Mouse (Mus musculus): ENCODE results near the gene Dcbld1.

Dcbld1 gene

DNA sequence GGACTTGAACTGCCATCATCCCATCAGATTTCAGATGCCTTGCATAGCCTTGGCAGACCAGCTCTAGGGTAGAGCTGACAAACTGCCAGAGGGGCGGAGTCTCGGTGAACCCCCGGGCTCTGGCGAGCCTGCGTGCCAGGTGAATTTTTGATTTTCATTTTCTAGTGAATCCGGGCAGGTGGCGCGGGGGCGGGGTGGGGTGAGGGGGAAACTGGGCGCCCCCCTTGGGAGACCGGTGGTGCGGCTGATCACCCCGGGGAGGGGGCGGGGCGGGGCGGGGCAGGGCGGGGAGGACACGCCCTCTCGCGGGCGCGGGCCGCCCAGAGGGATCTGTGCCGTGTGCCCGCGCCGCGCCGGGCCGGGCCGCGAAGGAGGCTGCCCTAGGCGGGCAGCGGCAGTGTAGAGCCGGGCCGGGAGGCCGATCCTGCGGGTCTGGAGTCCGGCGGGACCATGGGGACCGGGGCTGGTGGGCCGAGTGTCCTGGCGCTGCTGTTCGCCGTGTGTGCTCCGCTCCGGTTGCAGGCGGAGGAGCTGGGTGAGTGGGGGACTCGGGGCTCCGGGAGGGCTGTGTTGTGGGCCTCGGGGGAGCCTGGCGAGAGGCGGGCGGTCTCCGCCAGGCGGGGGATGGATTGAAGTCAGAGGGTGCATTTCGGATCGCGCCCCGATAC is at the start of gene Dcbld1:
Gene Dcbld1 (plus strand): TSS at position 319 of the 668 bp plus-strand sequence.
- peak; percentile 89 to 90 for DNase-seq

DNA sequence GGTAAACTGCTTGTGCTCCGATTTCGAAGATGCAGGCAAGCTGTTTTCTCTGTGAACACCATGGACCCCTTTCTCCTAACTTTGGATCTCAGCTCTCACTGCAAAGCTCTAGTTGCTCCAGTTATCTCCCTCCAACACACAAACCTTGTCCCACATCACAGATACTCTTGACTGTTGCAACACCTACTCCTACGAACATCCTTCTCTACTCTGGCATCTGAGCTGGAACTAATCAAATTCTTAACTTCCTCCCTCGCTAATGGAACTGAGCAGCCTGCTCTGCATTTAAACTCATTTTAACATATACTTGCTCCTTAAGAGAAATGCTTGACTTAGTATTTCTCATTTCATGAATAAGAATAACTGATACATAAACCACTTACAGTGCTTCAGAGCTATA is 47.5 kb upstream of the Dcbld1 start:
- no peak for DNase-seq

DNA sequence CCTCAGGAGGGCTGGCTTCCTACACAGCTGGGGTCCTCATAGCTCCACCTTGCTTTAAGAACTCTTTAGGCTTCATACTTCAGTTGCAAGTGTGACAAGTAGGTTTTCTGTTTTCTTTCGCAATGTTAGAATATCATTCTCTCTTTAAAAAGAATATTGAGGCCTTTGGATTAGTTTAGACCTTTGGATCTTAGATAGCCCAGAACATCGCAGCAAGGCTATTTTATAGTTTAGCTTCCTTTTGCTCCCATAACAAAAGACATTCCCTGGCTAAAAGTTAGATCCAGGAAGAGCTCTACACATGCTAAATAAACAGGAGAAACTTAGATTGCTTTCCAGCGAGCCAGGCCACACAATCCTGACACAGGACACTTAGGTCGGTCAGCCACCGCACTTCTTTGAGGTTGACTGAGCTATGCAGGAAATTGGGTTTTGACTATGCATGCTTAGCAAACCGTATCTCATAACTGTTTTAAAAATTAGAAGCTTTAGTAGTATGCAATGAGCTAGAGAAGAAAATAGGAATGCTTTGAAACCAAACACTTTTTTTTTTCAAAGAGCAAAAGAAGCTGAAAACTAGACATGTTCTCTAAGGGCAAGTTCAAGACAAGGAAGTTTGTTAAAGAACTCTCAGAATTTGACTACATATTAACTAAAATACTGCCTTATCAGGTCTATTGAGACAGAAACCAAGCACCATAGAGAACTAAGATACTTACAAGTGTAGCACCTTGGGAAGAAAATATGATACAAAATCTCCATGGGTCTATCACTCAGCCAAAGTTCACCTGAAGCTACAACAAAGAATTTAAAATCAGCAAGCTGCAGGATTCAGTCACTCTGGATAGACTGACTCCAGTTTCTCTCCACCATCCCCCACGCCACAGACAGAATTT is 38.2 kb upstream of the Dcbld1 start, which contains the start of gene Ros1:
Gene Ros1 (minus strand): TSS at position 288 of the 896 bp plus-strand sequence.
- no peak for DNase-seq

DNA sequence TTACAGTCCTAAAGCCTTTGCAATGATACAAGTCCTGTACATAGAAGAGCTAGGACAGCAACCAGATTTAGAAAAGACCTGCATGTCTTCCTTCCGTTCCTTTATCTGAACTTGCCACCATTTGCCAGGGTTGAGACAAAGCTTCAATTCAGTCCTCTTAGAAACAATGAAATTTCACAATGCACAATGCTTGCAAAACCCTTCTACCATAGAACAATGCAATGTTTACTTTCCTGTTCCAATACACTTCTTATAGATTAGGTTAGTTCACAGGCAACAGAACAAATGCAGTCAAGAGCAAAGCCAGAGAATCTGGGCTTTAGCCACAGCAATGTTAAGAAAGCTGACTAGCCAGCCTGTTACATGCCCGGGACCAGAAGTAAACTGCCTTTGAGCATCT is 29.4 kb upstream of the Dcbld1 start:
- DNase-seq = no peak

DNA sequence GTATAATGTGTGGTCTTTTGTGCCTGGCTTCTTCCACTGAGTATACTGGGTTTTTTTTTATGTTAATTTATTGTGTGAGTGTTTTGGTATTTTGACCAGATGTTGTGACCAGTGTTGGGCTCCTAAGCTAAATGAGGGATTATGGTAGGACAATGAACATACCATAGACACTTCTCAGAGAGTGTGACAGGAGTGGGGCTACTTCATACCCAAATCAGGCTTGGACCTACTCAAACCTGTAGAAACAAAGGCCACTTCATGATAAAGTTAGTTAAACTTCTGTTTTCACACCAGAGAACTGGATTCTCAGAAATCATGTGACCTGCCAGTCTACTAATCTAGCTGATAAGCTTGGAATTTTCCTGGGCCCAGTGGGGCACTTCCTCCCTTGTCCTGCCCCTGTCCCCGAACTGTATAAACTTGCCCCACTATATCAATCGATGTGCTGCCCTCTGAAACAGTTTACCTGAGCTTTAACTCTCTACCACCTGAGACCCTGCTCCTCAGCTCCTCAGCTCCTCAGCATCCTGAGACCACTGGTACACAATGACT is 18.1 kb upstream of the Dcbld1 start:
- DNase-seq = no peak

DNA sequence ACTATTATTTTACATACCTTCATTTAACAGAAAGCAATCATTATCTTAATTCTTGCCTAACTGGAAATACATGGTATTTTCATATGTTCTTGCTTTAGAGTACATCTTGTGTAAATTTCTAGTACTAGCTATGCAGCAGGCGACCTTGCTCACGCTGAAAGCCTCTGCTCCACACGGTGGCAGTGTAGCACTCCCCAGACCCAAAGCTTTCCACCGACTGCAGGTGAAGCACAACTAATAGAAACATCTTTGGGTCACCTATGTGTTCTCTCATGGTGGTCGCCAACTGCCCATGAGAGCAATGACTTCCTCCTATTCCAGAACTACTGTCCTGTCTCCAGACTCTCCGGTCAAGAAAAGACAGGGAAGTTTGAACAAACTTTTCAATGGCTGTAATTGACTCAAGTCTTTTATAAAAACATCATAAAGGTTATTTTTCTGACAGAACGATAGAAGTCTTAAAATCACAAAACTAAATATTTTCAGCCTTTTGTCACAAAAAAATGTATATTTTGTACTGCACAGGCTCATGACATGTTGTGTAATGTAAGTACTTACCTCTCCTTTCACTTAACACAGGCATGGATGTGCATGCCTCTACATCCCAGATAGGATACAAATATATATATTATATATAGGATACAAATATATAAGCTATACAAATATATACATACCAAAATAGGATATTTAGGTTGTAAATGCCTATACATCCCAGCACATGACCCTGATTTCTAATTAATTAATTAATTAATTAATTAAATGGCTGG is 16.4 kb upstream of the Dcbld1 start:
- peak; percentile 80 for DNase-seq

DNA sequence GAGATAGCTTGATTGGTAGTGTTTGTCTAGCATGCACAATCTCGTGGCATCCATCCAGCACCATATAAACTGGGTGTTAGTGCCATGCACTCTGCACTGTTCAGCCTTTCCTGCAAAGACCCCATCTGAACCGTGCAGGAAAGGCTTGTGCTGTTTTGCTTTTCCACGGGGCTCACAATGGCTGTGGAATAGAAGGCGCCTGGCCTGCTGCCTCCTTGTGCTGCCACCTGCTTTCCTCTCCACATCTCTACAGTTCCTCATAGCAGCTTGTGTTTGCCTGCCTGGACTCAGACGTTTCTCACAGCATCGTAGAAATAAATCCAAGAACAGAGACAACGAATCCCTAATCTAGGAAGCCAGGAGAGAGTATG is 15.9 kb upstream of the Dcbld1 start:
- peak; percentile 47 to 48 for DNase-seq

DNA sequence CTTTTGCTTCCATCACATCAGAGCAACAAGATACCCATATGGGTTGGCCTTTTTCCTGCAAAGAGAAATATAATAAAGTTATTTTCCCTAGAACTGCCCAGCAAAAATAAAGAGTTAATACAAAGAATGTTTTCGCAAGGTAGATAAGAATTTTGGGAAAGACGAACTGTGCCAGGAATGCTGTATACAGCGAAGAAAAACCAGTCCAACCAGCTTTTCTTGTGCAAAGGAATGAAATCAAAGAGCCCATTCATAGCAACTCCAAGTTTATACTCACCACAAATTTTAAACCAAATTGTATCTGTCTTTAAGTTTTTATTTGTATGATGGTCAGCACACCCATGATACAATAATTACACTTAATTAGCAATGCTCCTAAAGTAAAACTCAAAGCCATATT is 13.8 kb upstream of the Dcbld1 start:
- DNase-seq = no peak

DNA sequence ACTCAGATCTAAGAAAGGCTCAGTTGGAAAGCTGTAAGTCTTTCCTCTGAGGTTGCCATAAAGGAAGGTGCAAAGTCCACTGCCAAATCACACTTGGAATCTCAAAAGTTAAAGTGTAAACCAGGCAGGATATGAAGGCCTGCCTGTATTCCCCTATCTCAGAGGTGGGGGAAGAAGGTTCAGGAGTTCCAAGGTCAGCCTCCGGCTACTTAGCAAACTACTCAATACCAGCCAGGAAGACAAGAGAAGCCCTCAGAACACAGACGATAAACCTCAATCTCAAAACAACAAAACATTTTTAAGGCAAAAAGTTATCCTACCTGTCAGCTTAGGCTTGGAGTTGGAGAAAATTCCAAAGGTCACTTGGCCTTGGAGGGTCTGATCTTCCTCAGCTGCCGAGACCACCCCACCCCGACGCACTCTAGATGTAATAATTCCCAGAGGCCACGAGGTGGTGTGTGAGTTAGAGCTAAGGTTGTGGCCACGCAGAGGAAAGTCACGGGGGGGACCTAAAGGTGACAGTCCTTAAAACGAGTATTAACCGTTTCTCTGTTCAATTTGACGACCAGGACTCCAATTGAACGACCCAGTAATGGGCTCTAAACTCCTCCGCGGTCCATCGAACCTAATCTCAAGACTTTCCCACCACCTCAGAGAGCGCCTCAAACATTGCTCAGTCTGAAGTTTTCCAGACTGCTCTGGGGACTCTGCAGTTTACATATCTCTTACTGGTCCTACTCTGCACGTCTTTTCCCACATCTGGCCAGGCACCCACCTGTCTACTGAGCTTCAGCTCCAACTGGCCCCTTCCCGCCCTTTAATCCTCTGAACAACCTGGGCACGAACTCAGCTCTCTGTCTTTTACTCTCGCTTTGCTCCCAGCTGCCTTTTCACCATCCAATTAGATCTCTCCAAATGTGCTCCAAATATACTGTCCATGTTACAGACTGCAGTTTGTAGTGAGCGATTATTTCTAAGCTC is 933 bp upstream of the Dcbld1 start:
- peak; percentile 69 for DNase-seq

DNA sequence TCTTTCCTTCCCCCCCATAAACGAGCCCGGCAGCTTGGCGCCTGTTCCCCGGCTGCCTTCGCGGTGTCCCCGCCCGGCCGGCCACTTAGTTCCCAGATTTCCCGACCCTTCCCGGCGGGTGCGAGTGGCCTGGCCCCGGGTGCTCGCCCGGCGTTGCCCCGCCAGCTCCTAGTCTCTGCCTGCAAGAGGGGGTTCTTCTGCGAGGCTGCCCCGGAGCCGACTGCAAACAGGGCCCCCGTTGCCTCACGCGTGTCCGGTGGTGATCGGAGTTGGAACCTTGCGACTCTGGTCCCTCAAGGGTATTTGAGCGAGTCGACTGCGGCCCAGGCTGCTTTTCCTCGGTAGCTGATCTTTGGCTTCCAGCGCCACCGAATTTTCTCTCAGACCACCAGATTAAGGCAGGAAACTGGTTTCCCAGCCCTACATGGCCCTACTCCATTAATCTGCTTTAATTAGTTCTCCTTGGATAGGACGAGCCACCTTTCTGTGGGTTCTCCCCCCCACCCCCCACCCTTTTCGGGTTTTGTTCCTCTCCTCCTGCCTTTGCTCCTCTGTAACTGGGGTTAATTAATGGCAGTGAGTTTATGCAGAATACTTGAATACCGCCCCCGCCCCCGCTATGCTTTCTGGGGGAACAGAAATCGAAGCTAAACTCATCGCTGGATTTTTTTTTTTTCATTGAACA is 692 bp downstream of the Dcbld1 start:
- DNase-seq = peak; percentile 61 to 62

DNA sequence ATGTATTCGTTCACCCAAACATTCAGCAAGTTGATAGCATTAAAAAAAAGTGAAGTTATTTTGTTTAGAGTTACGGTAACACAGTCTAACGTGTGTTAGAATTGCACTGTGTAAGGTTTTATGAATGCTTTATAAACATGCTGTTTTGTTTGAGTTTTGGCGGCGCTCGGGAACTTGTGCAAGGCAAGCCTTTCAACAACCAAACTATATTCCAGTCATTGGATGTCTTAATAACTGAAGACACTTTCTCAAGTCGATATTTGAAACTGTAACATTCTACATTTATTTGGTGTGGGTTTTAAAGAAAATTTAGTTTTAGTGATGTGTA is 1.2 kb downstream of the Dcbld1 start:
- no peak for DNase-seq

DNA sequence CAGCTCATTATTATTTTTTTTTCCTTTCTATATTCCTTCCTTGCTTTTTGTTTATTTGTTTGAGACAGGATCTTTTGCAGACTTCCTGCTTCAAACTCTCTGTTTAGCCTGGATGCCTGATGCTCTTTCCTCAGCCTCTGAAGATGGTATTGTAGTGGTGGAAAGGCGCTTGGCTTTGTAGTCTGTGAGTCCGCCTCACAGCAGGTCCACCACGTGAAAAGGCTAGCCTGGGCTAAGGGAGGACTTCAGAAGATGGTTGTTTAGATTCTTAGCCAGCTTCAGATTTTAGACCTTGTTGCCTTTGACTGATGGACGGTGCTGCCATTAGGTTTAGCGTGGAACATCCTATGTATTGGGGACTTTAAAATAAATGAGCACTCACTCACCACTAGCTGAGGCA is 2.0 kb downstream of the Dcbld1 start:
- no peak for DNase-seq

DNA sequence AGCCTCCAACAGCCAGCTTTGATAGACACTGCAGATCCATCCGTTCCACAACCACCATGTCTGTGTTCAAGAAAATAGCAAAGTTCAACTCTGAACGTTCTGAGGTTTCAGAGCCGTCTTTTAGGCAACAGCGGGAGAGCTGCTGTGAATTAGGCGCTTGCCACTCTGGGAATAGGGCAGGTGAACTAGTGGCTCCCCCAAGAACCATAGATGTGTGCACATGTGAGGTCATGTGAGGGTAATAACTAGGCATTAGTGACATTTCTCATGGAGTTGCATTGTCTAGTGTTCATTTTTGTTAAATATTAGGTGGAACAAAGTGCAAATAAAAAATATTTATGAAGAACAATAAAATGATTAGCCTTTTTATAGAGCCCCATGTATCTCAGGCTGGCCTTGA is 8.6 kb downstream of the Dcbld1 start:
- no peak for DNase-seq

DNA sequence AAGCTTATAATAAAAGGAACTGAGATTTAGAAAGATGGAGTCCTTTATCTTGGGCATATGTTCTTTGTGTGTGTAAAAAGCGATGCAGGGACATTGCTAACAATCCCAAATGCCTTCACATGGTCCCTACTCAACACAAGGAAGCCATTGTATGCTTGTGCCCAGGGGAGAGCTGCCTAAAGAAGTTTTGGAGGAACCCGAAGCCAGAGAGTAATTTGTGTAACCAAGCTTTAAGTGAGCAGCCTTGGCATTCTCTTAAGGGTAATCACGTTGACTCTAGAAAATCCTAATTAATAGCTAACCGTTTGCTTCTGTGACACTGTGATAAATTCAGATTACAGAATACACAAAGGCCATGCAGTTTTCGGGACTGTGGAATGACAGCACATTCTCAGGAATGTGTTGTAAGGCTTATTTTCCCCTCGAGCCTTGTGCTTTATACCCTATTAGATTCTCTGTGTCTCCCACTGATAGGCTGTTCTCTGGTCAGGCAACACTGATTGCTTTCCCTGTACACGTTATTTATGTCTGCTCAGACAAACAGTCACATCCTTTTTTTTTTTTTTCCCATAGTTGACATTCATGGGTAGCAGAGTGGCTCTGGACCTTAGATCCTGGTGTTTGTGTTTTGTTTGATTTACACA is 9.4 kb downstream of the Dcbld1 start:
- no peak for DNase-seq

DNA sequence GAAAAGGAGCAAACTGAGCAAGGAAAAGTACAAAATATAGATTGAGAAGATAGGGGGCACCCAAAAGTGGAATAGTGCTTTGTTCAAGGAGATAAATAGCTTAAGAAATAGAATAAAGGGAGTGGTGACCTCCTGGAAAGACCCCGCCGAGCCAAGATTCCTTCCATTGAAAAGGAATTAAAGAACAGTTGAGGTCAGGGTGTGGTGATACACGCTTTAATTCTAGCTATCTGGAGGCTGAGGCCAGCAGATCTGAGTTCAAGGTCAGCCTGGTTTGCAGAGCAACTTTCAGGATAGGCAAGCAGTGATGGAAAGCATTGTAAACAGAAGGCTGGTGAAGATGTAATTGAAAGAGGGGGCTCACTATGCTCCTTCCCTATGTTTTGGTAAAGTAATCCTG is 12.8 kb downstream of the Dcbld1 start:
- DNase-seq = no peak

DNA sequence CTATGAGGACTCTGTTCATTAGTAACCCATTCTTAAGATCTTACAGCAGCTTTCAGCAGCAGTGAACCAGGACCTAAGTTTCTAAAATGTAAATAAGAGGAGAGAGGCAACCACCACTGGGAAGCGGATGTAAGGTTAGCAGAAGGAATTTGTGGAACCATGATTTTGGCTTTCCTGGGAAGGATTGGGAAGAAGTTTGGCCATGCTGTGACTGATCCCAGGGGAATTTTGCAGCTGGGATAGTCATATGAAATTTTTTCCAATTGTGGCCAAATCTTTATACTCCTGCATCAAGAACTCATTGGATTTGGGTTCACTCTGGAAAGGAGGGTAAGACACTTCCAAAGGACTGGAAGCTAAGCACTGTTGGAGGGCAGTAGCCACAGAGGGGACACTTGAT is 18.8 kb downstream of the Dcbld1 start:
- DNase-seq = no peak

DNA sequence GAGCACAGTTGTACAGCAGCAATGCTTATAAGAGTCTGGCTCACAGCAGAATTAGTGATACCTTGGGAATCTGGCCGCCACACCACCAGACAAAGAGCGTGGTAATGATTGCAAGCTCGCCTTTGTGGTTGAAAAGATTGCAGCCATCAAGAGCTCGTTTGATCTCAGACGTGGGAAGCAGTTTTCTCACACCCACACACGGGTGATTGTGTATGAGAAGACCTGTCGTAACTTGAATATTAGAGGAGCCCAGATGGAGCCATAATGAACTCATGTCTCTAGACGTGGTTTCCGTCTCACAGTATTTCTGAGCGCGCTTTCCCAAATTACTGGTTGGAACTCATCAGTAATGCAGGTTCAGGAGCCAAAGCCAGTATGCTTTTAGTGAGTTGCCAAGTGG is 20.0 kb downstream of the Dcbld1 start:
- no peak for DNase-seq

DNA sequence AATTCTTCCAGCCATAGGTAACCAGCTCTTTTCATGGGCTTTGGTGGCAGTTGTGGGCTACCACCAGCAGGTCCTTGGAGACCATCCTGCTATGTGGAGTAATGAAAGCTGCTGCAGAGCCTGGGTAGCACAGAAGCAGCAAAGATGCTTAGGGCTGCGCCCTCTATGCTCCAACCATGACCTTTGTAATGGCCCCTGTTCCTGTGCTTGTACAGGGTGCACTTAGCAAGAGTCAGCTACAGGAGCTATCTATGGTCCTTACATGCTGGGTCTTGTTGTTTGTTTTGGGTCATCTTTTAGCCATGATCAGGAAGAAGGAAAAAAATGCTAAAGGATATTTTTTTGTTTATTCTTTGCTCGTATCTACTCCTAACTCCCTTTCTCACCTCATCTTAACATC is 24.3 kb downstream of the Dcbld1 start:
- DNase-seq = no peak

DNA sequence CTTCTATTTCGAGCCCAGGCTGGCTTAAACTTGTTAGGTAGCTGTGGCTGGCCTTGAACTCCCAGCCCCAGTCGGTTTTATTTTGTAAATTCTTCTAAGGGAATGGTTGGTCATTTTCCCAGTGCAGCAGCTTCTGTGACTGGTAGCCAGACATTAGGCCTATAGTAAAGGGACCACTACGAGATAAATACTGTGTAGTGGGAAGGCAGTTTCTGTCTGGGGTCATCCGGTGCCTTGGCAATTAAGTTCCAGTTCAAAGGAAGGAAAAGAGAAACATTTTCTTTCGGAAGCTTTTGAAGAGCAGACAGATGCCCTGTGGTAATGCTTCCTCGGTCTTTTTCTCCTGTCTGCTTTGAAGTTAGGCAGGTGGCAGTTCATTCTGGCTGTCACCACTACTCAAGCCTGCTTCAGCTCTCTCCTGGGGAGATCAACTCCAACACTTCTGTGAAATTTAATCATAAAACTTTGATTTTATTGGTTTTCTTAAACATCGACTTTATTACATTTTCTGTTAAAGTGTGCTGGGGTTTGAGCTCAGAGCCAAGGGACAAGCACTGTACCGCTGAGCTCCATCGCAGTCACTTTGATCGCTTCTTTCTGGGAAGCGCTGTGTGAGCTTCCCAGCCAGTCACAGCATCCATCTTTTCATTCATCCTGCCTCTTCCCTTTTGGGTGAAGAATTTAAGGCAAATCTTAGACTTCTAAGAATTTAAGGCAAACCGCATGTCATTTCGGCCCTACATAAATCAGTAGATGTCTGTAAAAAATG is 24.9 kb downstream of the Dcbld1 start:
- DNase-seq = no peak

DNA sequence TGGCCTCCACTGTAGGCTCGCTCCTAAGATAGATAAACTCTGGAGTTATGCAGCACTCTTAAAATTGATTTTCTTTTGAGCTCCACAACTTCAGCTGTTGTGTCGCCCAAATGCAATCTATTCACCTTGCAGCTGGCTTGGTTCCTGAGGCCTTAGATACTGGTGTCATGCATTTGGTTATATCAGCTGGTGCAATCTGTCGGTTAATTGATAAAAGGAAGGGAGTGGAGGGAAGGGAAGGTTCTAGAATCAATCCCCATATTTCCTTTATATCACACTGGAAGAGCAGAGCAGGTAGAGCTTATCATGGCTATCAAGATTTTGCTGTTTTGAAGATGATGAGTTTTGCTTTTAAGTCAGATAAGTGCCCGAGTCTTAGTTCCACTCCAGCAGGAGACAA is 26.8 kb downstream of the Dcbld1 start:
- DNase-seq = no peak

All from cerebellum, postnatal 10 days (tissue).